Mouse (Mus musculus) CD4-positive naive resting alpha-beta T cell, adult 76 days (primary cell): ENCODE data around the gene Dnal1. TPM values are rescaled to one million over a fixed set of nuclear protein-coding genes. Genes with fewer than 3 reads are reported as not detected.

Source experiments
- total RNA-seq: library from RNA; stranded (reverse); gene quantifications from one replicate; pipeline ENCODE4 v1.2.4, GENCODE M21; 2023

The Dnal1 gene
- total RNA-seq = 0.15 TPM

DNA sequence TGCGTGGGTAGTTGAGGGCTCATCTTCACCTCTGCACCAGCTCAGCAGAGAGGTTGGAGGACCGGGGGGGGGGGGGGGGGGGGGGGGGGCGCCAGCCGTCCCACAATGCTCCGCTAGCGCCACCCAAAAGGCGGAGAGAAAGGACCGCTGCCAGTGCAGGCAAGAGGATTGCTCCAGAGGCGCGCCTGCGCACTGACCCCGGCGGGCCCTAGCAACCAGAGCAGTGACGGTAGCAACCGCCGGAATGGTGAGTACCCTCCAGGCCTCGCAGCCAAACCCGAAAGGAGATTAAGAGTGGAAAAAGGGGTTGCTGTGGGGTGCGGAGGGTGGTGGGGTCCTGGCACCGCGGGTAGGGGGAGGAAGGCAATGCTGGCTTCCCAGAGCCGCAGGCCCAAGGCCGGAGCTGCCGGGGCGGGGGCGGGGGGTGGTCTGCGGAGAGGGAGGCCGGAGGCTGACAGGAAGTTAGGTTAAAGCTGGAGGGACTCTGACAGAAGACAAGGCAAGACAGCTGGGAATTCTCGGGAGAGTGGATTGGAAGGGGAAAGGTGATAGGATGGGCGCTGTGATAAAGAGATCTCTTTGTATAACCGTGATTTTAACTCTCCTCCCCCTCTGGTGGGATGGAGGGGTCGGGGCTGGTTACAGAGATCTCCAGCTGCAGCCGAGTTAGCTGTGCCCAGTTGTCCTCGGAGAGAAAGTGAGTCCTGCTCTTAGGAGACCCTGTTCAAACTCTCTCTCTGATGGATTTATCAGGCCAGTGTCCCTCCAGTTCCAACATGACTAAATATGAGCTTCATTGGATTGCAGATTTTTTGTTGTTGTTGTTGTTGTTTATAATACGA is at the start of gene Dnal1:
Gene Dnal1 (plus strand): TSS at position 214 of the 842 bp plus-strand sequence.

DNA sequence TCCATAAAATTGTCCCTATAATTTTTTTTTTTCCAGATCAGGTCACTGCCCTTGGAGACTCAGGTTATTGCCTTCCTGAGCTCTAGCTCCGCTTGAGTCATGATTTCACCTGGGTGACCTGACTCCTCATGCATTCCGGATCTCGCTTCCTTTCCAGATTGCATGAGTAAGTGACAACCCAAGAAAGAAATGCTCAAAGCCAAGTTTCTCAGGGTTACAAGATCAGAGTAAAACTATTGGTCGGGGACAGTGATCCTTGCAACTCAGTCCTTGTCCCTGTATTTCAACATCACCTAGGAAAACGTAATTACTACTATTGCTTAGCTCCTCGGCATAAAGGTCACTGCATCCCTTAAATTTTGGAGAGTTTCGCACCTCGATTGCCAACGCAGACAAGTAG is 45.2 kb upstream of the Dnal1 start, which contains the start of gene Acot5:
Gene Acot5 (plus strand): TSS at position 340 of the 400 bp plus-strand sequence.

DNA sequence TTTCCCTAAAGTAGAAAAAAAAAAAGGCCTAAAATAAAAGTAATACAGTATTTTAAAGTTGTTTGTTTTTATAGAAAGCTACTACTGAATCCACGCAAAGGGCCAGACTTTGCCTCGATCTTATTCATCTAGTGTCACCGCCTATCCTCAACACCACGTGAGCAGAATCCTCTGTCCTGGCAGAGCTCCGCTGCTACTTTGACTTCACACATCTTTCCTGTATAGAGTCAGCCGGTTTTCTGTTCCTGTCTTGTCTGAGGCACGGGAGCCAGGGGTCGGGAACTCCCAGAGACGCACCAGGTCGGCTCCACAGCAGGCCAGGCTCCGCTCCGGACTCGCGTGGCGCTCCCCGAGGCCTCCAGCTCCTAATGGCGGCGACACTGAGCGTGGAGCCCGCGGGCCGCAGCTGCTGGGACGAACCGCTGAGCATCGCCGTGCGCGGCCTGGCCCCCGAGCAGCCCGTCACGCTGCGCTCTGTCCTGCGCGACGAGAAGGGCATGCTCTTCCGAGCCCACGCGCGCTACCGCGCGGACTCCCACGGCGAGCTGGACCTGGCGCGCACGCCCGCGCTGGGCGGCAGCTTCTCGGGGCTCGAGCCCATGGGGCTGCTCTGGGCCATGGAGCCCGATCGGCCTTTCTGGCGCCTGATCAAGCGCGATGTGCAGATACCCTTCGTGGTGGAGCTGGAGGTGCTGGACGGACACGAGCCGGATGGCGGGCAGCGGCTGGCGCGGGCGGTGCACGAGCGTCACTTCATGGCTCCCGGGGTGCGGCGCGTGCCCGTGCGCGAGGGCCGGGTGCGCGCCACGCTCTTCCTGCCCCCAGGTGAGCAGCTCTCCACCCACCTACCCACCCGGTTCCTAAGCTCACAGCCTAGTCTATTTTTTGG is 13.3 kb upstream of the Dnal1 start, which contains the start of gene Acot6:
Gene Acot6 (plus strand): TSS at position 51 of the 889 bp plus-strand sequence.

DNA sequence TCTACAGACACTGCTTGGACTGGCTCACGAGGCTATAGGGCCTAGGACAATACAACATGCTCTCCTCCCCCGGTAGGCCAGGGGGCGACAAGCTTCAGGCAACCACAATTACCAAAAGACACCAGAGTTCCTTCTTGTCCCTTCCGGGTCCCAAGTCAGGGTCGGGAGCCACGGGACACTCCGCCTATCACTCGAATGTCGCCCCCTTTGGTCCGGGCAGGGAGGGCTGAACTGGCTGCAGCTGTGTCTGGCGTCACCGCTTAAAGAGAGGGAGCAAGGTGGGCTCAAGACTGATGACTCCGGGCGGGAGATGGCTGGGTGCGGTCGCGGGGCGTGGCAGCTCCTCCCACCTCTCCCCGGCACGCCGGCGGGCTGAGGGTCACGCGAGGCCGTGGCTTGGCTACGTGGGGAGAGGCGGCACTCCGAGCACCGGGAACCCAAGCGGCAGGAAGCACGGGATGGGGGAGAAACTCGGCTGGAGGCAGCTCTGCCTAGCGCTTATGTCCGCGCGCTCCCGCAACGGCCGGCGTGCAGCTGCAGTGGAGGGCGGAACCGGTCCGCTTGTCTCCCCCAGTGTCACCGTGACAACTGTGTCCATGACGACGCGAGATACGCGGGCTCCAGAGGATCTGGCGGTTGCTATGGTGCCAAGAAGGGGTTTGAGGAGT is 33.9 kb downstream of the Dnal1 start, which contains the start of gene Pnma1:
Gene Pnma1 (minus strand): TSS at position 536 of the 668 bp plus-strand sequence.

Other genes starting within 250 kb of the Dnal1 start
- 73.5 TPM for gene Numb, start 192.4 kb upstream of the Dnal1 start, total RNA-seq
- gene Riox1, start 163.8 kb upstream of the Dnal1 start, total RNA-seq = 27.7 TPM
- not detected for gene Heatr4, start 129.5 kb upstream of the Dnal1 start, total RNA-seq
- 123 TPM for gene Acot2, start 126.5 kb upstream of the Dnal1 start, total RNA-seq
- 5.5 TPM for gene Acot1, start 104.9 kb upstream of the Dnal1 start, total RNA-seq
- not detected for gene Acot4, start 76.0 kb upstream of the Dnal1 start, total RNA-seq
- gene Gm49366, start 75.4 kb upstream of the Dnal1 start, total RNA-seq = not detected
- not detected for gene Acot3, start 62.2 kb upstream of the Dnal1 start, total RNA-seq
- gene Acot5, start 45.0 kb upstream of the Dnal1 start, total RNA-seq = not detected
- gene Acot6, start 13.7 kb upstream of the Dnal1 start, total RNA-seq = 3.0 TPM
- 13.6 TPM for gene Pnma1, start 34.1 kb downstream of the Dnal1 start, total RNA-seq
- 257 TPM for gene Elmsan1, start 104.5 kb downstream of the Dnal1 start, total RNA-seq
- 12.9 TPM for gene Ptgr2, start 170.9 kb downstream of the Dnal1 start, total RNA-seq
- gene Zfp410, start 202.5 kb downstream of the Dnal1 start, total RNA-seq = 85.7 TPM
- gene Coq6, start 247.3 kb downstream of the Dnal1 start, total RNA-seq = 29.5 TPM
- 1.0 TPM for gene Fam161b, start 247.5 kb downstream of the Dnal1 start, total RNA-seq